8 mouse cellular contexts compared by ENCODE assay signal in the genomic region with DNA sequence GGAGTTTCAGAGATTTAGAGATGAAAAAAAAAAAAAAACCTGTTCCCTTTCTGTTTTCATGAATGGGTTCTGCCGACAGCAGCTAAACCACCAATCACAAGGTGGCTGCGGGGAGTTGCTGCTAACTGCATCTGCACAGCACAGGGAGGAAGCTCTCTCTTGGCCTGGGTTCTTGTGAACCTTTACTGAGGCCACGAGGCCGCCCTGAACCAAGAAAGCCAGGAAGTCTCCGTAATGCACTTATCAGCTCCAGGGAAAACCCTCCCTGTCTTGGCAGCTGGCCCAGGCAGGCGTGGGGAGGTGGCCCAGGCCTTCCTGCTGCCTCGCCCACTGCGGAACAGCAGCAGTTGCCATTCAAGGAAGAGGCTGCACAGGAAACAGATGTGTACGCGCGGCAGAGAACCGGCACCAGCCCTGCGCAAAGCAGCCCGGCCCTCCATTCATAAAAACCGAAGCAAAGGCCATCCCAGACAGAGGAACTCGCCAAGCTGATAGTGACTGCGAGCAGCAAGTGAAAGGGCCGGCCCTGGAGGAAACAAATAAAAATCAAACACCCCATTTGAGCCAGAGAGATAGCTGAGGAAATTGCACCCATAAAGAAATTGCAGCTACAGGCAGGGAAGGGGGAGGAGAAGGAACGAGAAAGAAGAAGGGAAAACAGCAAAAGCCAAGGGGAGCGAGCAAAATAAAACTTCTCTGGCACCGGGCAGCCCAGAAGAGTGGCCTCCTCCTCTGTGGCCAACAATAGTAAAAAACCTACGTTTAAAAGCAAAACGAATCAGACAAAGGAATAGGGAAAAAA.
DNase-seq lines count a peak whose midpoint lies in the region; ATAC-seq and TF ChIP-seq lines count a peak whose summit lies in the region.

No protein-coding gene starts in this region.

- H3K4me3 ChIP-seq in hindbrain, embryonic 14.5 days (replicated peaks; ENCODE audit: low read length): no peak overlapping the region
- peak overlapping the region; percentile 35 for H3K4me3 ChIP-seq in left cerebral cortex, adult 2 months
- peak overlapping the region; percentile 7; the same call in 1 of the 2 replicates for H3K4me3 ChIP-seq in macrophage (ENCODE audit: inconsistent target)

- ATAC-seq in hindbrain, embryonic 14.5 days (ENCODE audit: low FRiP score): peak; percentile 84

- H3K27me3 ChIP-seq in hindbrain, embryonic 14.5 days (ENCODE audit: control insufficient read depth, insufficient read depth, low read length): peaks cover 7% of the 10 kb centered on the region; the same call in 1 of the 2 replicates

- intact Hi-C loops in left cerebral cortex, adult 2 months (cut with DNase I): loop anchor here (5.0 kb wide), 1 partner anchor 56 kb away; no protein-coding TSS in a partner anchor

- DNase-seq in NIH3T3 (ENCODE audit: low read depth): peak; percentile 94
- peak; percentile 27 to 39 for DNase-seq in cerebellum, postnatal 4 days (ENCODE audit: low spot score in 2 of 2)
- peak; percentile 78 to 84 for DNase-seq in frontal cortex, postnatal 36 days (ENCODE audit: low spot score in 2 of 2)
- peak; percentile 70 for DNase-seq in hindbrain, embryonic 14.5 days (ENCODE audit: low spot score)
- peak; percentile 74 to 75 for DNase-seq in left cerebral cortex, adult 2 months (ENCODE audit: extremely low spot score in 1 of 2, low spot score in 2 of 2)
- peak; percentile 78 for DNase-seq in right cerebral cortex, adult 18-20 months
- peak; percentile 84 for DNase-seq in urinary bladder, adult 2 months (ENCODE audit: low spot score)

- 3% methylated on average over 23 of the region's 23 CpGs for WGBS in hindbrain, embryonic 14.5 days
- 2% methylated on average over 23 of the region's 23 CpGs for WGBS in macrophage (ENCODE audit: missing documents)

- H3K9ac ChIP-seq in hindbrain, embryonic 14.5 days: peak overlapping the region; percentile 29; the same call in 1 of the 2 replicates

- no peak for TF ChIP-seq CTCF in left cerebral cortex, adult 2 months (IDR thresholded peaks at IDR 0.05)

- H3K79me2 ChIP-seq in macrophage (ENCODE audit: inconsistent target): no peaks in the 10 kb centered on the region

- peak overlapping the region; percentile 41 for H3K4me2 ChIP-seq in hindbrain, embryonic 14.5 days (replicated peaks)

- H3K9me3 ChIP-seq in hindbrain, embryonic 14.5 days (ENCODE audit: control insufficient read depth, low read length): no peaks in the 10 kb centered on the region

- peak overlapping the region; percentile 45; the same call in 1 of the 2 replicates for H3K27ac ChIP-seq in hindbrain, embryonic 14.5 days
- H3K27ac ChIP-seq in left cerebral cortex, adult 2 months: no peak overlapping the region; the same call in 1 of the 2 replicates
- H3K27ac ChIP-seq in macrophage: peak overlapping the region; percentile 55

- peaks cover 14% of the 10 kb centered on the region; the same call in 1 of the 2 replicates for H3K4me1 ChIP-seq in hindbrain, embryonic 14.5 days (replicated peaks; ENCODE audit: control insufficient read depth, insufficient read depth, low read length)

- no peaks in the 10 kb centered on the region for H3K36me3 ChIP-seq in hindbrain, embryonic 14.5 days (replicated peaks; ENCODE audit: control insufficient read depth, insufficient read depth)
- no peaks in the 10 kb centered on the region for H3K36me3 ChIP-seq in macrophage (ENCODE audit: inconsistent target)

Comparison
In these comparisons a context has a peak if more than half of its experiments do, and no peak if none do; other contexts are left out.
1. DNase-seq: peak in every context shown above with its lines; median percentile 94 in NIH3T3; 84 in urinary bladder, adult 2 months; 81 in frontal cortex, postnatal 36 days; 78 in right cerebral cortex, adult 18-20 months; 74 in left cerebral cortex, adult 2 months; 70 in hindbrain, embryonic 14.5 days; 33 in cerebellum, postnatal 4 days.